Mouse (Mus musculus) CH12.LX (cell line): Measurements from ENCODE around the gene Myo16. TPM values are rescaled to one million over a fixed set of nuclear protein-coding genes. Genes with fewer than 3 reads are reported as not detected.
A peak's percentile ranks its signal among the peaks of the same experiment; 100 is the strongest.

ENCODE experiments used
- DNase-seq: peaks from one replicate; pipeline ENCODE4 v3.0.0-alpha.2; 2013; ENCODE audit errors: extremely low read depth
- H3K27ac ChIP-seq: 2 replicates; pipeline ENCODE4 v1.5.1; 2012; ENCODE audit warnings: low read depth, mild to moderate bottlenecking, control low read depth, moderate library complexity; ENCODE audit not compliant: insufficient read depth
- H3K27me3 ChIP-seq: replicated peaks from 2 replicates; pipeline ENCODE3; 2012; ENCODE audit warnings: inconsistent platforms
- H3K36me3 ChIP-seq, 2 experiments: replicated peaks in 1 of 2; 2 replicates each; pipeline versions ENCODE3 to v1.6.1; 2012; ENCODE audit warnings: inconsistent platforms in 1 of 2, low read length in 1 of 2, mild to moderate bottlenecking in 1 of 2, mixed read lengths in 1 of 2, moderate library complexity in 1 of 2; ENCODE audit not compliant: control insufficient read depth in 1 of 2, insufficient read depth in 1 of 2
- H3K4me1 ChIP-seq, 2 experiments: 2 replicates each; pipeline ENCODE4 v1.6.1; 2012; ENCODE audit warnings: inconsistent platforms in 1 of 2, moderate library complexity in 1 of 2; ENCODE audit not compliant: insufficient read depth in 2 of 2, control insufficient read depth in 1 of 2
- H3K4me2 ChIP-seq: 2 replicates; pipeline ENCODE4 v1.6.1; 2012; ENCODE audit warnings: low read depth, mild to moderate bottlenecking, control low read depth; ENCODE audit not compliant: poor library complexity, insufficient read depth, severe bottlenecking
- H3K4me3 ChIP-seq, 3 experiments: fragments of 150-350 bp in 1 of 3; sonication (generic) in 1 of 3; replicated peaks in 1 of 3; 2 replicates each; pipeline versions ENCODE3 to v1.5.1; 2011 to 2012; ENCODE audit warnings: low read depth in 2 of 3, low read length in 2 of 3, mild to moderate bottlenecking in 2 of 3, moderate library complexity in 2 of 3, control low read depth in 1 of 3, improper control_type of control experiment in 1 of 3, inconsistent platforms in 1 of 3, mixed read lengths in 1 of 3; ENCODE audit not compliant: poor library complexity in 1 of 3
- H3K79me2 ChIP-seq: replicated peaks from 2 replicates; pipeline ENCODE4 v1.6.1; 2012; ENCODE audit warnings: mild to moderate bottlenecking, moderate library complexity; ENCODE audit not compliant: control insufficient read depth, poor library complexity, insufficient read depth, severe bottlenecking; ENCODE audit errors: extremely low read depth
- H3K9ac ChIP-seq: 2 replicates; pipeline ENCODE4 v1.6.1; 2012; ENCODE audit warnings: low read depth, mild to moderate bottlenecking, control low read depth, moderate library complexity; ENCODE audit not compliant: insufficient read depth
- H3K9me3 ChIP-seq: replicated peaks from 2 replicates; pipeline ENCODE3; 2012; ENCODE audit warnings: low read length, inconsistent platforms, mixed read lengths
- CHD2 ChIP-seq: IDR thresholded peaks from 2 replicates; pipeline ENCODE4 v1.6.1; 2011; ENCODE audit warnings: low read length, improper control_type of control experiment
- CTCF ChIP-seq, 2 experiments: IDR thresholded peaks in 1 of 2; conservative IDR thresholded peaks in 1 of 2; 2 replicates each; pipeline ENCODE4 v1.5.1; 2011 to 2012; ENCODE audit warnings: low read depth in 2 of 2, low read length in 2 of 2, improper control_type of control experiment in 1 of 2, inconsistent platforms in 1 of 2, mild to moderate bottlenecking in 1 of 2, moderate library complexity in 1 of 2
- E2F4 ChIP-seq: IDR thresholded peaks from 2 replicates; pipeline ENCODE4 v1.6.1; 2011; ENCODE audit warnings: low read depth, low read length, improper control_type of control experiment; ENCODE audit not compliant: insufficient replicate concordance
- ELF1 ChIP-seq: IDR thresholded peaks from 2 replicates; pipeline ENCODE4 v1.6.1; 2014; ENCODE audit warnings: low read depth, mild to moderate bottlenecking, inconsistent platforms, low read length, improper control_type of control experiment
- HCFC1 ChIP-seq: IDR thresholded peaks from 2 replicates; pipeline ENCODE4 v1.6.1; 2012; ENCODE audit warnings: low read depth, mild to moderate bottlenecking, inconsistent platforms, low read length, improper control_type of control experiment
- JUN ChIP-seq: IDR thresholded peaks from 2 replicates; pipeline ENCODE4 v1.6.1; 2011; ENCODE audit warnings: low read depth, mild to moderate bottlenecking, low read length, improper control_type of control experiment, moderate library complexity; ENCODE audit not compliant: insufficient read depth
- JUND ChIP-seq: conservative IDR thresholded peaks from 2 replicates; pipeline ENCODE4 v1.6.1; 2011; ENCODE audit warnings: low read depth, low read length, improper control_type of control experiment
- MAFK ChIP-seq: IDR thresholded peaks from 2 replicates; pipeline ENCODE4 v1.6.1; 2011; ENCODE audit warnings: low read length, improper control_type of control experiment; ENCODE audit not compliant: insufficient replicate concordance
- MAX ChIP-seq: IDR thresholded peaks from 2 replicates; pipeline ENCODE4 v1.6.1; 2011; ENCODE audit warnings: low read length, improper control_type of control experiment
- MEF2A ChIP-seq: IDR thresholded peaks from 2 replicates; pipeline ENCODE4 v1.6.1; 2014; ENCODE audit warnings: low read depth, mild to moderate bottlenecking, inconsistent platforms, low read length, improper control_type of control experiment, borderline replicate concordance
- MXI1 ChIP-seq: IDR thresholded peaks from 2 replicates; pipeline ENCODE4 v1.6.1; 2011; ENCODE audit warnings: mild to moderate bottlenecking, low read depth, low read length, improper control_type of control experiment
- MYC ChIP-seq: IDR thresholded peaks from 2 replicates; pipeline ENCODE4 v1.6.1; 2011; ENCODE audit warnings: low read depth, mild to moderate bottlenecking, improper control_type of control experiment, low read length
- NELFE ChIP-seq: IDR thresholded peaks from 2 replicates; pipeline ENCODE4 v1.6.1; 2011; ENCODE audit warnings: low read depth, low read length, improper control_type of control experiment
- POLR2A ChIP-seq: IDR thresholded peaks from 2 replicates; pipeline ENCODE4 v1.6.1; 2011; ENCODE audit warnings: low read depth, mild to moderate bottlenecking, improper control_type of control experiment, low read length
- RAD21 ChIP-seq: IDR thresholded peaks from 2 replicates; pipeline ENCODE4 v1.6.1; 2011; ENCODE audit warnings: low read depth, mild to moderate bottlenecking, low read length, improper control_type of control experiment, moderate library complexity
- RCOR1 ChIP-seq: conservative IDR thresholded peaks from 2 replicates; pipeline ENCODE4 v1.6.1; 2012; ENCODE audit warnings: low read depth, mild to moderate bottlenecking, inconsistent platforms, low read length, improper control_type of control experiment
- SIN3A ChIP-seq: IDR thresholded peaks from 2 replicates; pipeline ENCODE4 v1.6.1; 2012; ENCODE audit warnings: low read length, improper control_type of control experiment, inconsistent platforms
- SMC3 ChIP-seq: IDR thresholded peaks from 2 replicates; pipeline ENCODE4 v1.6.1; 2011; ENCODE audit warnings: low read depth, low read length, improper control_type of control experiment
- TCF12 ChIP-seq: IDR thresholded peaks from 2 replicates; pipeline ENCODE4 v1.6.1; 2014; ENCODE audit warnings: low read depth, mild to moderate bottlenecking, inconsistent platforms, low read length, improper control_type of control experiment
- USF1 ChIP-seq: IDR thresholded peaks from 2 replicates; pipeline ENCODE4 v1.6.1; 2014; ENCODE audit warnings: low read depth, mild to moderate bottlenecking, inconsistent platforms, low read length, improper control_type of control experiment
- ZC3H11A ChIP-seq: IDR thresholded peaks from 2 replicates; pipeline ENCODE4 v1.6.1; 2012; ENCODE audit warnings: low read depth, mild to moderate bottlenecking, inconsistent platforms, low read length, improper control_type of control experiment
- ZKSCAN1 ChIP-seq: IDR thresholded peaks from 2 replicates; pipeline ENCODE4 v1.6.1; 2012; ENCODE audit warnings: low read depth, inconsistent platforms, low read length, improper control_type of control experiment, borderline replicate concordance
- ZMIZ1 ChIP-seq: IDR thresholded peaks from 2 replicates; pipeline ENCODE4 v1.6.1; 2012; ENCODE audit warnings: low read depth, mild to moderate bottlenecking, inconsistent platforms, low read length, improper control_type of control experiment
- dilution Hi-C: fragments of 300-500 bp; cut with MboI; formaldehyde crosslinking; loops from 2 replicates; pipeline ENCODE4 v1.14.3; 2020; ENCODE audit warnings: low sequenced_read_pairs; ENCODE audit not compliant: extremely low pct_unique_long_range_greater_than_20kb, extremely low pct_ligation_motif_present
- in situ Hi-C: fragments of 300-500 bp; cut with MboI; formaldehyde crosslinking; loops from 3 replicates; pipeline ENCODE4 v1.14.3; 2019; ENCODE audit warnings: low sequenced_read_pairs, low pct_ligation_motif_present, low pct_unique_long_range_greater_than_20kb, mixed read lengths
- polyA plus RNA-seq: library from polyadenylated mRNA; unstranded; fragments of >175 nt; gene quantifications from 2 replicates; pipeline ENCODE4 v1.2.1, GENCODE M21; 2012; ENCODE audit warnings: low read depth; ENCODE audit not compliant: insufficient read length
- total RNA-seq, 2 experiments: library from RNA; depleted of rRNA; stranded (reverse); fragments of 300-350 nt in 1 of 2; fragments of >200 nt in 1 of 2; gene quantifications; 2 replicates each; pipeline ENCODE4 v1.2.3; 2012 to 2014

Gene Myo16
- total and polyA plus RNA-seq, 3 experiments = not detected

DNA sequence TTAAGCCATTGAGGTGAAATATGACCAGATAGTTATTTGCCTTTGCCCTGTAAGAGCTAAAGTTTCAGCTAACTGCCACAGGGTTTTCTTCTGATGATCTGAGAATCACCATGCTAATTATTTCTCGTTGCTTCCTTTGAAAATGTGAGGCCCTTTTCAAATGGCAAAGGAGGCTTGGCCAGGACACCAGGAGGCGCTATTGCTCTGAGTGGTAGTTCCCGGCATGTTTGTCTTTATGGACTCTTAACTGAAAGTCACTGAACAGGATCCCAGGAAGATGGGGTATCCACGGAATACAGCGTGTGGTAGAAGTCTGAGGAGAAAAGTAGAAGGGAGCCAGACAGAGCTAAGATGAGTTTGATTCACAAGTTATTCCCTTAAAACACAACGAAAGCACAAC, 420.4 kb downstream of the Myo16 start:
- no peak overlapping the region for H3K9ac ChIP-seq
- TF ChIP-seq ZC3H11A (peak; percentile 96), SIN3A (no peak), MEF2A (0 out of 2 replicates have a peak, but pooled peaks have one; percentile 20), ZKSCAN1 (no peak), SMC3 (peak; percentile 98), POLR2A (no peak), RAD21 (peak; percentile 93), CTCF (conservative IDR thresholded peaks at IDR 0.05 in 1 of 2, IDR thresholded peaks at IDR 0.05 in 1 of 2; ENCODE audit: low read depth in 2 of 2, low read length in 2 of 2) (peak; percentile 84 to 91)
- dilution Hi-C loops = no loop called here

DNA sequence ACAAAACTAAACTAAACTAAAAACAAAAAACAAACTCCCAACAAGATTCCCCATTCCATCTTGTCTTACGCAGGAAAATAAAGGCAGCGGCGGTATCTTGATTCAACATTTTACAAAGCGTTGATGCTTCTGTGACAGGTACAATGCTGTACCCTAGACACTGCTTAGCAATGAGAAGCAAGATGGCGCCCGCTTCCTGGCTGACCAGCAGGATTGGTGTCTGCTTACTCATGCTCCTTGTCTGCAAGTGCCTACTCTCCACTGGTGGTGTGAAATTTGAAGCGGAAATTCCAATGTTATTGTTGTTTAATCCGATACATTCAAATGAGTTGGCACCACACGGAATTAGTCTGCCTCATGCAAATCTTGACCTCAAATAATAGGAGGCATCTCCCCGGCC, 421.5 kb downstream of the Myo16 start:
- dilution Hi-C loops (no loop called here), in situ Hi-C loops (loop anchor here (10.0 to 25.0 kb wide), 2 partner anchors 237 to 610 kb away; no protein-coding TSS in a partner anchor)
- no peak for DNase-seq
- Histone ChIP-seq H3K79me2 (no peaks in the 10 kb centered on the region), H3K4me2 (no peak overlapping the region), H3K4me3 (no peak overlapping the region), H3K9ac (no peak overlapping the region), H3K4me1 (peaks cover 6 to 9% of the 10 kb centered on the region in 2 experiments; a peak in 1 of 4 replicates), H3K36me3 (no peaks in the 10 kb centered on the region), H3K9me3 (no peaks in the 10 kb centered on the region), H3K27me3 (no peaks in the 10 kb centered on the region), H3K27ac (no peak overlapping the region)
- TF ChIP-seq ELF1 (no peak), MAX (no peak), SIN3A (no peak), NELFE (no peak), SMC3 (no peak), TCF12 (no peak), USF1 (no peak), JUN (no peak), CTCF (conservative IDR thresholded peaks at IDR 0.05 in 1 of 2, IDR thresholded peaks at IDR 0.05 in 1 of 2; ENCODE audit: low read depth in 2 of 2, low read length in 2 of 2) (no peak), JUND (no peak), MXI1 (no peak), MEF2A (no peak), MAFK (no peak), ZMIZ1 (no peak), E2F4 (no peak), RCOR1 (no peak), ZC3H11A (no peak), CHD2 (no peak), MYC (no peak), HCFC1 (no peak)

More for the DNA sequence above, 420.4 kb downstream of the Myo16 start:
- peak; percentile 72 for DNase-seq
- Histone ChIP-seq H3K79me2 (no peaks in the 10 kb centered on the region), H3K27me3 (no peaks in the 10 kb centered on the region), H3K36me3 (no peaks in the 10 kb centered on the region), H3K4me1 (peaks cover 6 to 9% of the 10 kb centered on the region in 2 experiments; a peak in 1 of 4 replicates), H3K4me2 (no peak overlapping the region), H3K9me3 (no peaks in the 10 kb centered on the region), H3K4me3 (no peak overlapping the region), H3K27ac (no peak overlapping the region)
- in situ Hi-C loops = loop anchor here (10.0 kb wide), 1 partner anchor 611 kb away; no protein-coding TSS in a partner anchor
